Mouse (Mus musculus) adrenal gland, adult 8-10 months (tissue): ENCODE results near the gene Pmp22. TPM values are rescaled to one million over a fixed set of nuclear protein-coding genes. Genes with fewer than 3 reads are reported as not detected.

Source experiments
- DNase-seq: peaks from one replicate; pipeline ENCODE4 v3.0.0; 2022
- total RNA-seq, 4 experiments: library from RNA; stranded (reverse); gene quantifications; 2 replicates each; pipeline ENCODE4 v1.2.4; 2022

Pmp22 gene
- total RNA-seq, 4 experiments from 2014 or later: 92.8 to 116 (median 109) TPM

DNA sequence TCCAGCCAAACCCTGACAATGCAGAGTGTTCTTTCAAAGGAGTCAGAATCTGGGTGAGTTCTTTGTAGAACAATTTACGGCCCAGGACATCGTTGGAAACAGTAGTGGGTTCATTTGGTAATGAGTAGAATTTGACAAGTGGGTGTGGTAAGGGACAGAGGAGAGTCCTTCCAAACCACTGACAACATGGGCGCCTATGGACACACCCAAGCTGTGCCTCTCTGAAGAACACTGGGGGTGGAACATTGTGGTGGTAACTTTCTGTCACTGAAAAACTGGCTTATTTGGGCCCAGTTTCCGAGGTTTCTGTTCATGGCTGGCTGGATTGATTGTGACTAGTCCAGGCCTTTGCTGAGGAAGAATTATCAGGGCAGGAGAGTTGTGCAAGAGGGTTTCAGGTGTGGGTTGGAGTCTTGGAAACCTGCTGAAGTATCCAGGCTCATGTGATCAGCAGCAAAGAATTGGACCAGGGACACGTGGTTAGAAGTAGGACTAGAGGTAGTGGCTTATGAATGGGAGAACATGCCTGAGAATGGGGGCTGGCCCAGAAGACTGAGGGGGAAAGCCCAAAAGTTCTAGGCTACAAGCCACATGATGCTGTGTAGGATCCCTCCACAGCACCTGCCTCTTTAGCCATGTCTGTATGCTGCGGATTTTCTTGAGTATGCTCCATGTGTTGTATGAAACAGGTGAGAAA is 35.4 kb downstream of the Pmp22 start:
- DNase-seq: no peak

DNA sequence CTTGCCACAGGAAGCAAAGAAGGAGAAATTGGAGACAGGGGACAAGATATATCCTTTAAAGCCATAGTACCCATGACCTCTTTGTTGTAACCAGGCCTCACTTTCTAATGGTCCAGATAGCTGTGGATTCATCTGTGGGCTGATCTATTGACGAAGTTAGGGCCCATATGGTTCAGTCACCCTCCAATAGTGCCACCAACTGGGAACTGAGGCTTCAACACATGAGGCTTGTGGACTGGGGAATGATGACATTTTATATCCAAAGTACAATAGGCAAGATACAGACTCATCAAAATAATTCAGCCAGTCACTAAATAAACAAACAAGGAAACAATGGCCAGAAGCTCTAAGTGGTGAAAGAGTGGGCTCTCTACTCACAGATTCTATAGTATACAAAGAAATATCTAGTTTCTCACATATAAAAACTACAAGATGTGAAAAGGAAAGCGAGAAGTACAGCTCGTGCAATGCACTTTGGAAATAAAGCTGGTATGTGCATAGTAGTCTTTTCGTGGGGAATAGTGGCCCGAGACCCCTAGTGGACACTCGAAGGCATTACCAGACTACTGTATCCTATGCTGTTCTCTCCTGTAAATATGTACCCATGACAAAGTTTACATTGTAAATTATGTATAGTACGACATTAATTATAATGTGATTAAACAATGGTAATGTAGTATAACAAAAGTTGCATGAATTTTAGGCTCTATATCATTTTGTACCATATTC is 36.1 kb downstream of the Pmp22 start:
- no peak for DNase-seq

DNA sequence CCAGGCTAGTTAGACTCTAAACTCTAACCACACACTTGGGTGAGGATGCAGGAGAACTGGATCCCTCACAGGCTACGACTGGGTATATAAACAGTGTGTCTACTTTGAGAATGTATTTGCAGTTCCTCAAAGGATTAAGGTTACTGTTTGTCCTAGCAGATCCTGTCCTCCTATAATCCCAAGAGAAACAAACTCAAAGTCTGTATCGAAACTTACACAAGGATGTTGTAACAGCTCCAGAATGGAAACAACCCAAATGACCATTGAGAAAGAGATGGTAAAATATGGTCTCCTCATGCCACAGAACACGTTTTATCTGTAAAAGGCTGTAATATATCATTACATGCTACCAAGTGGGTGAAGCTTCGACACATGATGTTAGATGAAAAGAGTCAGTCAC is 39.0 kb downstream of the Pmp22 start:
- DNase-seq: no peak

DNA sequence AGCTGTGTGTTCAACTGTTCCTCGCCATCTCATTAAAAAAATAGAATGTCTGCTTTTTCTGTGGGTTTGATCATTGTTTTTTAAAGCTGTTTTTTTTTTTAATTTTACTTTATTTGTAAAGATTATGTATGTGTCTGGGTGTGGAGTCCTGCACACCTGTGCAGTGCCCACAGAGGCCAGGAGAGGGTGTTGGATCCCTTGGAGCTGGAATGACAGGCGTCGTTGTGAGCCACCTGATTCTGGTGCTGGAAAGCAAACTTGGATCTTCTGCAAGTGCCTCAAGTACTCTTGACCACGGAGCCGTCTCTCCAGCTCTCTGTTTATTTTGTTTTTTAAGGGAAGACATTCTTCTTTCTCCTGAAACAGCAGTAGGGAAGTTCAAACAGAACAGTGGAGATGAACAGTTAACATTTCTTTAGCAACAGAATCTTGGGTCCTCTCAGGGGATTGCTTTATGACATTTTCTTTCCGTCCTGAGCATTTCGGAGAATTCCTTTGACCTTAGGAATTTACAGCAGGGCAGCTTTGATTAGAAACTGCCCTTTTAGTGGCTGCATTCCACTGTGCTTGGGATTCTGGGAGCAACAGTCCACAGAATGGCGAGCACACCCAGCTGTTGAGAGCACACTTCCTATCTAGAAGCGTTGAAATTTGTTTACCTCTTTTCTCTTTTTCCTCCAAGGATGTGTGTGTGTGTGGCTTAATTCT is 39.9 kb downstream of the Pmp22 start:
- DNase-seq: no peak

DNA sequence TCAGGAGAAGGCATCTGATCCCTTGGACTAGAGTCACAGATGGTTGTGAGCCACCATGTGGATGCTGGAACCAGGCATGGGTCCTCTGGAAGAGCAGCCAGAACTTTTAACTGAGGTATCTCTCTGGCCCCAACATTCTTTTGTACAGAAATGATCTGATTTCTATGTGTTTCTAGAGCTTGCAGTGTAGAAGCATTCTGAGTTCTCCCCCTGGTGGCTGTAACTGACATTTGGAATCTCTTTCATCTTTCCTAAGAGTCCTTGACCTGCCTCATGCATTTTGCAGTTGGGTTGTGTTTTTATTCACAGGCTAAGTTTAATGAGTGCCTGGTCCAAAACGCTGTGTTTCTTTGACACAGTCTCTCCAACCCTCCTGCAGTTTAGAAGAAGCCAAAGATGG is 43.2 kb downstream of the Pmp22 start:
- DNase-seq: peak; percentile 26

DNA sequence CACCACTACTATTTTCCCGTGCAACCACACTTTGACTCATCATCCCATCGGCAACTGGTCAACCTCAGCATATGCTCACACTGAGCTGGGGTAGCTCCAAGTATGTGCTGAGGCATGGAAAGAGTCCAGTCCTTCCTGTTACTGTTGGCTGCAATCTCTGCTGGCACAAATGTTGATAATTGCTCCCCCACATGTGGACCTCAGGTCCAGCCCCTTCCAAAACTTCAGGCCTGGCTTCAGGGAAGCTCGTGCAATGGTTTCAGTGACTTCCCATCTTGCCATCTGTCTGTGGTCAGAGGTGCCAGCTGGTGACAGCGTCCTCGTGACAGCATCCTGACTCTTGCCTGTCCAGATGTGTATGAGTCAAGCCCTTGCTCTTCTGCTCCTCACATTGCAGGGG is 44.8 kb downstream of the Pmp22 start:
- DNase-seq: no peak

DNA sequence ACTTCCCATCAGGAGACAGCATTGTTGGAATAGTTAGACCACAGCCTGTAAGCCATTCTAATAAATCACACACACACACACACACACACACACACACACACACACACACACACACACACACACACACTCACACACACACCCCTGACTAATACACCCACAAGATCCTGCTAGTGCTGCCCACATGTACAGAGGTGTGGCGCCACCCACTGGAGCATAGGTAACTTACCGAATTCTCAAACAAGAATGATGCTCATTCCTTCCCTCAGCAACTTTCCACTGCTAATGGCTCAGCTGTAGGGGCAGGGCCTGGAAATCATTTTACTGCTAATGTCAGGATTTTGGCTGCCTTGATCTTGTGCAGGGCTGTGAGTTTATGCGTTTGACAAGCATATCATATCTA is 46.5 kb downstream of the Pmp22 start:
- DNase-seq: no peak

DNA sequence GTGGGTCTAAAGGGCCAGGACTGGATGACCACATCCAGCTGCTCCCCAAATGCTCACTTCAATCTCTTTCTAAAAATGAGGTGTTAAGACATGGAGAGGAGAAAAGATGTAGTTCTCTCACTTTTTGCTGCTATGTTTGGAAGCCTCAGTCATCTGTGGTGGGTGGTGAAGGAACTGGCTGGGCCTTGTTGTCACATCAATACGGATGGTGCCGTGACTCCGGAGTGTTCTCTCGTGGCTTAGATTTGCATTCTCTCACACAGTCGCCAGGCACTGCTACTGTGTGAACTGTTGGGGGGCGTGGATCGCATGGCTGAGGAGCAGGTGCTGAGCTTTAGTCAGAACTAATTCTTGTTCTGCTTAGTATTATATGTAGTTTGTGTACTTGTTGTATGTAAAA is 47.6 kb downstream of the Pmp22 start:
- no peak for DNase-seq

DNA sequence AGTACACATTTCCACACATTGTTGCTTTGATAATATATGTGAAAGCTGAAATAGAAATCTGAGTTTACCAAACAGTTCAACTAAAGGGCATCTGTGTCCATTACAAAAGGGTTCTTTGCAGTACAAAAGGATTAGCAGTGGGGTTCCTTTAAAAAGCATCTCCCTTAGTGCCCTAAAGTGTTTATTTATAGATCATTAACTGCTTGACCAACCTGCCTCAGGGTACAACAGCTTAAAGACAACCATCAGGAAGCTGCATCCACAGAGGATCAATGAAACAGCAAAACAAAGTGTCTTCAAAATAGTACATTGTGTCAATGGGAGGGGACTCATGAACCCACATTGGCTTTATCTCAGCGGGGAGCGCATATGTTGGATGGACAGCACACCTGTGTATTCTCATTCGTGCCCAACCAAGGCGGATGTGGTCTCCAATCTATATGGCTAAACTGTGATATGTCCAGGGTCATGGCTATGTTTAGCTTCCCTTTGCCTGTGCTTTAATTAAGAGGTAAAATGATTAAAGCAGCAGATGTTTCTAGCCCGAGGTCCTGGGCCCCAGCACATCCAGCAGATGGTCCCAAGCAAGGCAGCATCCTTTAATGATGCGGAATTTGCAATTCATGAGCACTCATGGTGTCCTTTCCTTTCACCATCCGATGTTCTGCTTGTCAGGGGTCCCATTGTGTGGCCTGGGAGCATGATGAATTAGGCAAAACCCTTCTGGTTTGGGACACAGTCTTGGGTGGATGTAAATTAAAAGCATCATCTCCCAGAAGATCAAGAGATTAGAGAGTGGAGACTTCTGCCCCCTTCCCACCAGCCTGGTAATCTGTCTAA is 51.7 kb downstream of the Pmp22 start:
- no peak for DNase-seq

DNA sequence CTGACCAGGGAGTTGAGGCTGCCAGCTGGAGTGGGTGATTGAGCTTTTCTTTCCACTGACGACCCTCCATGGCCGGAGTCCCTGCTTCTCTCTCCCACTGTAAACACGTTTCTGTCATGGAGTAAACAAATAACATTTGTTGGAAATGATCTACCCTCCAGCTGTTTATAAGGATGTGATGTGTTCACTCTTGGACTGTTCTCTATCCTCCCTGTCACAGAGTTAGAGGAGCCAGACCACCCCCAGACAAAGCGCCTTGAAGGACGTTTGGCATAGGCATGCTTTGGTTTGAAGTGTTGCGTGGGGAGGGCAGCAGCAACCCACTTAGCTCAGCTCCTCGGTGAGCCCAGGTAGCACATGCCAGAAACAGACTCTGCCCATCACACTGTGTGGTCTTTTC is 60.0 kb downstream of the Pmp22 start:
- DNase-seq: no peak

DNA sequence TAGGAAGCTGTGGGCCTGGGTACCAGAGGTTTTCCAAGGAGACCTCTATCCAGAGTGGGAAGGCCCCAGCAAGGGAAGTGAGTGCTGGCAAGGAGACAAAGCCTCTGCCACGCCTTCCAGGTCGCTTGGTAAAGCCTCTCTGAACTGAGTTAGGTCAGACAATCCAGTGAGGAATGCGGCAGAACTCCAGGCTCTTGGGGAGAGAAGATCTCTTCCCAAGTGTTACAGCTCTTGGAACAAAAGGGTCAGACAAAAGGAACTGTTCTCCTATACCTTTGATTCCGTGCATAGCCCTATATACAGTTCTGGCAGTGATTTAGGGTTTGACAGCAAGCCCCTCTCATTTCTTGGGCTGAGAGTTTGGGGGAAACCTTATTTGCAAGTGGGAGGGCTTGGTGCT is 69.3 kb downstream of the Pmp22 start:
- DNase-seq: no peak

DNA sequence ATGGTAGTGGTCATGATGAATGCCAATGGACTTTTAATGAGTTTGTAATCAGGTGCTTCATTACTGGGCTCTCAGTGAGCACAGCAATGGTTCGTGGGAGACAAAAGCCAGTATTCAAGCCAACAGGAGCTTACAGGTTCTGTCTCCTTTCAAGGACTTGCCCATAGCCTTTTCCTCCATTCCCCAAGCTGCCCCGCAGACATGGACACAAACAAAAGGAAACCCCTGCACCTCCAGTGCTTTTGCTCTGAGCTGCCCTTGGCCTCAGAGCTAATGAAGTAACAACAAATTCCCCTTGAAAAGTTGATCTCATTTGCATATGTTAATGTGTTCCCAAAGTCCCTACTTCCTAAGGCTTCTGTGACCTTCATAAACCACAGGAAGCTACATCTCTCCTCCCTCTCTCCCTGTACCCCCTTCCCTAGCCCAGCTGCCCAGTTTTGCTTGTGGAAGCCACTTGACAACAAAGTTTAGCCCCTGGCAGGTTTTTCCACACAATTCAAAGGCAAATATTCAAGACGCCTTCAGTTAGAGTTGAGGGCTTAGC is 73.3 kb downstream of the Pmp22 start:
- no peak for DNase-seq

Other genes with a start within 250 kb of the Pmp22 start
- 10 to 100 TPM; 55.3 to 69.3 (median 59.9) TPM for gene Tvp23b, start 249.5 kb upstream of the Pmp22 start, total RNA-seq
- under 1 TPM in 1 of 4 experiments, not detected in 3; 0.35 TPM for gene Cdrt4, start 177.8 kb upstream of the Pmp22 start, total RNA-seq
- not detected for gene Tekt3, start 67.3 kb upstream of the Pmp22 start, total RNA-seq